Mouse (Mus musculus) thymus, adult 2 months (tissue): Measurements from ENCODE around the gene Abr. TPM values are rescaled to one million over a fixed set of nuclear protein-coding genes. Genes with fewer than 3 reads are reported as not detected.
A peak's percentile ranks its signal among the peaks of the same experiment; 100 is the strongest.

Experiments used
- DNase-seq: peaks from one replicate; pipeline ENCODE4 v3.0.0; 2021
- H3K27ac ChIP-seq: fragments of 200-500 bp; 2 replicates; pipeline ENCODE4 v1.5.1; 2012; ENCODE audit warnings: low read length, control low read depth; ENCODE audit not compliant: control insufficient read depth, insufficient read depth
- H3K27me3 ChIP-seq: fragments of 200-500 bp; 2 replicates; pipeline ENCODE4 v1.6.1; 2012; ENCODE audit warnings: mild to moderate bottlenecking, low read length, moderate library complexity, mixed read lengths; ENCODE audit not compliant: control insufficient read depth, insufficient read depth
- H3K36me3 ChIP-seq: fragments of 200-500 bp; 2 replicates; pipeline ENCODE4 v1.6.1; 2012; ENCODE audit warnings: mild to moderate bottlenecking, low read length, moderate library complexity; ENCODE audit not compliant: control insufficient read depth, insufficient read depth
- H3K4me1 ChIP-seq: fragments of 200-500 bp; replicated peaks from 2 replicates; pipeline ENCODE4 v1.6.1; 2012; ENCODE audit warnings: low read length; ENCODE audit not compliant: control insufficient read depth, insufficient read depth
- H3K4me3 ChIP-seq: fragments of 200-500 bp; 2 replicates; pipeline ENCODE4 v1.5.1; 2012; ENCODE audit warnings: mild to moderate bottlenecking, low read length, control low read depth, moderate library complexity; ENCODE audit not compliant: control insufficient read depth, insufficient read depth
- CTCF ChIP-seq: fragments of 200-500 bp; IDR thresholded peaks from 2 replicates; pipeline ENCODE4 v1.5.1; 2012; ENCODE audit warnings: mild to moderate bottlenecking, control low read depth, low read length, moderate library complexity, borderline replicate concordance; ENCODE audit not compliant: control insufficient read depth, poor library complexity, insufficient read depth; ENCODE audit errors: extremely low read depth
- POLR2A ChIP-seq: fragments of 200-500 bp; IDR thresholded peaks from 2 replicates; pipeline ENCODE4 v1.6.1; 2012; ENCODE audit warnings: mild to moderate bottlenecking, low read length, control low read depth, moderate library complexity; ENCODE audit not compliant: control insufficient read depth, poor library complexity, insufficient read depth; ENCODE audit errors: extremely low read depth
- WGBS: fragments of 180-500 bp; shearing (Covaris S2); methylation state at CpG from one replicate; pipeline ENCODE4 v1.1.7; 2018; 5-methylcytosine and 5-hydroxymethylcytosine counted together
- polyA plus RNA-seq: library from polyadenylated mRNA; depleted of rRNA; stranded (reverse); fragments of >200 nt; gene quantifications from 2 replicates; pipeline ENCODE4 v1.2.3, GENCODE M21; 2012

Gene Abr
- polyA plus RNA-seq, 1 experiment, result 75.0 TPM

GRCm38 (mm10) chr11:76398798-76399586 lies 223.1 kb downstream of the Abr start, which contains the start of gene Nxn:
Nxn (minus strand) TSS chr11:76399140.
- Histone ChIP-seq H3K27me3 (no peaks in the 10 kb centered on the region), H3K4me3 (peak within 1 kb of the TSS; percentile 77), H3K4me1 (peaks cover 13% of the 10 kb centered on the region), H3K27ac (no peak within 1 kb of the TSS), H3K36me3 (no peaks in the 10 kb centered on the region)
- under 1% methylated on average over 70 of the region's 70 CpGs for WGBS
- TF ChIP-seq CTCF (peak; percentile 32; the same call in 1 of the 2 replicates), POLR2A (no peak)
- peak; percentile 95 for DNase-seq

GRCm38 (mm10) chr11:76398312-76398797 lies 223.8 kb downstream of the Abr start:
- Histone ChIP-seq H3K27ac (no peak overlapping the region), H3K27me3 (no peaks in the 10 kb centered on the region), H3K4me3 (peak overlapping the region; percentile 77), H3K4me1 (peaks cover 13% of the 10 kb centered on the region), H3K36me3 (no peaks in the 10 kb centered on the region)
- WGBS, result under 1% methylated on average over 33 of the region's 33 CpGs
- DNase-seq, result no peak
- no peak for TF ChIP-seq POLR2A
- TF ChIP-seq CTCF, result no peak

DNA sequence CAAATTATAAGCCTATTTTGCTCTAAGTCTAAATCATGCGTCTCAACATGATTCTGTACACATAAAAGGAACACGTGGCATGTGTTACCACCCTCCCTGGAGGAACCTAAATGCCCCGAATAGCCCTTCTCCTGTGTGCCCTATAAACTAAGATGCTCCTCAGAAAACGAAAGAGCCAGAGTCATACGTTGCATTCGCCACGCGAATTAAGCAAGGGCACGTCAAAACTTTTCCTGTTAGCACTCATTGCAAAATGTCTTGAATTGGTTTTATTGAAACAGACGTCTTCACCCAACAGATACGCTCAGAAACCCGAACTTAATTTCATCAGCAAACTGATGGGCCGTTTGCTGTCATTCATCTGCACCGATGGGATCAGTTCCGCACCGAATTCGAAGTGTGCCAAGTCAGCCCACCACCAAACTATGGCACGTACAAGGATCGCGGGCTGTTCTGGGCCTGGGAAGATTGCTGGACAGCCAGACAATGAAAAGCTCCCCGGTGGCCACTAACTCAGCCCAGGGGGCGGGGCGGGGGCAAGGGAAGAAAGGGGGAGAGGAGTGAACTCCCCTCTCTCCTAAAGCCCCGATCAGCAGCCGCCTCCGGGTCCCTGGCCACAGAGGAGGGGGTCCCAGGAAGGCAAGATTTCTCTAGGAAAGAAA lies 224.3 kb downstream of the Abr start:
- Histone ChIP-seq H3K4me1 (peaks cover 13% of the 10 kb centered on the region), H3K27me3 (no peaks in the 10 kb centered on the region), H3K4me3 (peak overlapping the region; percentile 77), H3K36me3 (no peaks in the 10 kb centered on the region), H3K27ac (no peak overlapping the region)
- TF ChIP-seq CTCF (no peak), POLR2A (no peak)
- peak; percentile 21 for DNase-seq
- 2% methylated on average over 26 of the region's 26 CpGs for WGBS

DNA sequence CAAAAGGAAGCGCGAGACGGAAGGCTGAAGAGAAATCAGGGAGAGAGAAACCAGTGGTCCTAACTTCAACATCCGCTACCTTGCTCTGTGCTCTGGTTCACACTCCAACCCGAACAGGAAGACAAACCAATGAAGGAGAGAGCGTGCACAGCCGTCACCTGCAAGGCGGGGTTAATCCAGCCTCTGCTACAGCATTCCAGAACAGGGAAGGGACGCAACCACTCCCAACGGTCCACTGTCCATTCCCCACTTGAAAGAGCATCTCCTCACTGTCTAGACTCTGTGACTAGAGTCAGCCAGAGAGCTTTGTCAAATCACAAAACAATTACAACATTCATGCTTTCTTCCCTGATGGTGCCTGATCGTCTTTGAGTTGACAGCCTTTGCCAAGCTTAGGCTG lies 229.1 kb downstream of the Abr start:
- no peak for TF ChIP-seq POLR2A
- no peak for TF ChIP-seq CTCF
- Histone ChIP-seq H3K36me3 (no peaks in the 10 kb centered on the region), H3K27ac (no peak overlapping the region), H3K4me1 (peaks cover 7% of the 10 kb centered on the region; the same call in 1 of the 2 replicates), H3K4me3 (no peak overlapping the region), H3K27me3 (no peaks in the 10 kb centered on the region)
- DNase-seq, result no peak
- 96% methylated on average over 11 of the region's 11 CpGs for WGBS

DNA sequence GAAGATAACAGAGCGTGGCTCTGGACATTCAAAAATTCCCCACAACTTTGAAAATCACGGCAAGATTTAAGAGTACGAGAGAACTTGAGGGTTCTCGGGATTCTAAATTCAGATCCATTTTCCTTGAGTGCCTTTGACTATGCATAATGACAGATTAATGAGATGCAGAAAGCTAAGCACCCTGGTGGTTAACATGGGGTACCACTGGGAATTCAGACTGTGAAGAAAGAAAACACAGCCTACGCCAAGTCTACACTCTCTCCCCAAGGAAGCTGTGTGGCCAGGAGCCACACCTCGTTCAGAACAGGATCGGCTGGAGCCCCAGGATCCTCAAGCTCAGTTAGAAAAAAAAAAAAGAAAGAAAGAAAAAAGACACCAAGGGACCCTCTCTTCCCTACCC lies 229.6 kb downstream of the Abr start:
- no peak for DNase-seq
- H3K4me1 ChIP-seq, result peaks cover 5% of the 10 kb centered on the region; the same call in 1 of the 2 replicates
- no peak overlapping the region for H3K27ac ChIP-seq
- TF ChIP-seq CTCF (no peak), POLR2A (no peak)
- whole genome bisulfite sequencing, result 95% methylated on average over 7 of the region's 7 CpGs
- H3K36me3 ChIP-seq, result no peaks in the 10 kb centered on the region
- no peaks in the 10 kb centered on the region for H3K27me3 ChIP-seq
- H3K4me3 ChIP-seq, result no peak overlapping the region

DNA sequence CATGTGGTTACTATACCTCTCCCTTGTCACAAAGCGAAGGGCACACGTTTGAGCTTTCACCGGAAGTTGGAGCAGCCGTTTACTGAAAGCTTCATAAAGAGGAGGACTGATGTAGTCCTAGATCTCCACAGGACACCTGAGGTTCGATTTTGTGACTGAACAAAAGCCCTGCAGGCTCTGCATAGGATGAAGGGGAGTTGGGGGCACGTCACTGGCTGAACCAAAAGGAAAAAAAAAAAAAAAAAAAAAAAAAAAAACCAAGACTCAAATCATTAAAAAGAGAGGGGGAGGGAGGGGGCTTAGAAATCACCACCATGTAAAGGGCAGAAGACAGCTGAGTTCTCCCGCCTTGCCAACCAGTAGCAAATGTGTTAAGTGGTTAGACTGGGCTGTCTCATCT lies 233.4 kb downstream of the Abr start:
- Histone ChIP-seq H3K4me1 (no peaks in the 10 kb centered on the region), H3K36me3 (no peaks in the 10 kb centered on the region), H3K27me3 (no peaks in the 10 kb centered on the region), H3K4me3 (no peak overlapping the region), H3K27ac (no peak overlapping the region)
- no peak for DNase-seq
- WGBS, result 84% methylated on average over 7 of the region's 7 CpGs
- TF ChIP-seq CTCF (no peak), POLR2A (no peak)

GRCm38 (mm10) chr11:76387097-76387496 lies 235.0 kb downstream of the Abr start:
- WGBS, result 100% methylated on average over 1 of the region's 1 CpGs
- no peaks in the 10 kb centered on the region for H3K27me3 ChIP-seq
- no peak overlapping the region for H3K27ac ChIP-seq
- no peaks in the 10 kb centered on the region for H3K36me3 ChIP-seq
- DNase-seq, result no peak
- no peak overlapping the region for H3K4me3 ChIP-seq
- H3K4me1 ChIP-seq, result no peaks in the 10 kb centered on the region
- TF ChIP-seq CTCF (no peak), POLR2A (no peak)
